Mouse (Mus musculus) embryonic facial prominence, embryonic 10.5 days (tissue): ENCODE measurements around the gene Kbtbd7. TPM values are rescaled to one million over a fixed set of nuclear protein-coding genes. Genes with fewer than 3 reads are reported as not detected.

Experiments used
- DNase-seq: peaks from one replicate; pipeline ENCODE4 v3.0.0-alpha.2; 2017; ENCODE audit warnings: low spot score
- H3K27ac ChIP-seq: fragments of 300-500 bp; sonication (generic); replicated peaks from 2 replicates; pipeline ENCODE4 v1.5.1; 2016; ENCODE audit warnings: mild to moderate bottlenecking
- H3K27me3 ChIP-seq: fragments of 300-500 bp; sonication (generic); replicated peaks from 2 replicates; pipeline ENCODE4 v1.6.1; 2016; ENCODE audit warnings: low read depth, mild to moderate bottlenecking; ENCODE audit not compliant: poor library complexity, severe bottlenecking
- H3K36me3 ChIP-seq: fragments of 300-500 bp; sonication (generic); replicated peaks from 2 replicates; pipeline ENCODE4 v1.6.1; 2016; ENCODE audit warnings: mild to moderate bottlenecking, moderate library complexity
- H3K4me1 ChIP-seq: fragments of 300-500 bp; sonication (generic); 2 replicates; pipeline ENCODE4 v1.6.1; 2016
- H3K4me3 ChIP-seq: fragments of 300-500 bp; sonication (generic); 2 replicates; pipeline ENCODE4 v1.5.1; 2016; ENCODE audit warnings: mild to moderate bottlenecking, moderate library complexity
- H3K9me3 ChIP-seq: fragments of 300-500 bp; sonication (generic); 2 replicates; pipeline ENCODE4 v1.6.1; 2016; ENCODE audit warnings: mild to moderate bottlenecking
- WGBS: fragments of 180-500 bp; shearing (Covaris S2); methylation state at CpG from one replicate; pipeline ENCODE4 v1.1.7; 2016; 5-methylcytosine and 5-hydroxymethylcytosine counted together
- polyA plus RNA-seq: library from polyadenylated mRNA; unstranded; fragments of >200 nt; fragmentation: Nextera tagmentation; extraction: Ambion mirVana; gene quantifications from 2 replicates; pipeline ENCODE4 v1.2.1, GENCODE M21; 2016

Kbtbd7 gene
- polyA plus RNA-seq, 1 experiment from 2014 or later: 12.1 TPM

DNA sequence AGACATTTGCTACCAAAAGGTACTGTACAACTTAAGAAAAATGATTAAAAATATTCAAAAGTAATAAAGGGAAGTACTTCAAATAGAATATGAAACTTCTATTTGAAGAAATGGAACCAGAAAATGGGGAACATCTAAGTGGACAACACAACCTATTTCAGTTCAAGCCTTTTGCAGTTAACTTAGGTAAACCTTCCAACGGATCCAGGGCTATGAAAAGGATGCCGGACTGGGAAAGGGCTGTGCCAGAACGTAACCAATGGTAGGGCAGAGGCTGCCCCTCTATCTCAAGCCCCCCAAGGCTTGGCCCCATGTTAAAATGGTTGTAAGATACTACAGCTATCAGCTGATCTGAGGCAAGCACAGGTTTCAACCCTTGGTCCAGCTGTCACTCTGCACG lies 34.7 kb downstream of the Kbtbd7 start:
- H3K27ac ChIP-seq: no peak overlapping the region
- no peaks in the 10 kb centered on the region for H3K9me3 ChIP-seq
- WGBS: 91% methylated on average over 4 of the region's 4 CpGs
- peaks cover 59% of the 10 kb centered on the region for H3K36me3 ChIP-seq
- H3K4me3 ChIP-seq: no peak overlapping the region
- DNase-seq: no peak
- H3K27me3 ChIP-seq: no peaks in the 10 kb centered on the region
- H3K4me1 ChIP-seq: no peaks in the 10 kb centered on the region

DNA sequence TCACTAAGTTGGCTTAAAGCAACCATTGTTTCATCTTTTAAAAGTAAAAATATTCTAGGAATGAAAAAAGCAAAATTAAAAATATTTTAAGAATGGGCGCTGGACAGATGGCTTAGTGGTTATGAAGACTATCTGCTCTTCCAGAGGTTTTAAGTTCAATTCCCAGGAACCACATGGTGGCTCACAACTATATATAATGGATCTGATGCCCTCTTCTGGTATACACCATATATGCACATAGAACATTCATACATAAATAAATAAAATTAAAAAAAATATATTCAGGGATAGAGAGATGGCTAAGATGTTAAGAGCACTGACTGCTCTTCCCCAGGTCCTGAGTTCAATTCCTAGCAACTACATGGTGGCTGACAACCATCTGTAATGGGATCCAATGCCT lies 39.3 kb downstream of the Kbtbd7 start:
- no peaks in the 10 kb centered on the region for H3K4me1 ChIP-seq
- DNase-seq: no peak
- no peak overlapping the region for H3K27ac ChIP-seq
- H3K4me3 ChIP-seq: no peak overlapping the region
- H3K36me3 ChIP-seq: peaks cover 94% of the 10 kb centered on the region
- WGBS: 91% methylated on average over 1 of the region's 1 CpGs
- no peaks in the 10 kb centered on the region for H3K27me3 ChIP-seq
- H3K9me3 ChIP-seq: no peaks in the 10 kb centered on the region

DNA sequence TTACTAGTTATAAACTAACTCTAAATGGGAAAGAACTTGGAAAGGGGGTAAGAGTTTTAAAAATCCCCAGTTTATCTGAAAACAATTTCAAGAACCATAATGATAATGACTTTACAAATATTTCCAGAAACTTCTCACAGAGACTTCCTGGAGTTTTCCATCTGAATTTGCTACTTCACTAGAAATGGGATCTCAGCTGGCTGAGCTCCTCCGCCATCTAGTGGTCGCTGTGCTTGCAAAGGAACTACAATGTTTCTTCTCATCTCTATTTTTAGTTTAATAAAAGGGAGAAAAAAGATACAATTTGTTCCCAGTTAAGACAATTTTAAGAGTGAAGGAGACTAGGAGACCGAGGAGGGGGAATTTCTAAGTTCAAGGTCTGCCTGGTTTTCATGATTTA lies 41.3 kb downstream of the Kbtbd7 start:
- Histone ChIP-seq H3K4me3 (no peak overlapping the region), H3K27ac (no peak overlapping the region), H3K27me3 (no peaks in the 10 kb centered on the region), H3K9me3 (no peaks in the 10 kb centered on the region), H3K4me1 (no peaks in the 10 kb centered on the region), H3K36me3 (peaks cover 94% of the 10 kb centered on the region)
- WGBS: 30% methylated on average over 3 of the region's 3 CpGs
- peak; percentile 56 for DNase-seq

GRCm38 (mm10) chr14:79473384-79473783 lies 47.1 kb downstream of the Kbtbd7 start:
- H3K4me1 ChIP-seq: no peaks in the 10 kb centered on the region
- peaks cover 98% of the 10 kb centered on the region for H3K36me3 ChIP-seq
- DNase-seq: no peak
- H3K4me3 ChIP-seq: no peak overlapping the region
- H3K27me3 ChIP-seq: no peaks in the 10 kb centered on the region
- H3K27ac ChIP-seq: no peak overlapping the region
- no peaks in the 10 kb centered on the region for H3K9me3 ChIP-seq
- WGBS: 92% methylated on average over 2 of the region's 2 CpGs

Other genes starting within 250 kb of the Kbtbd7 start
- not detected in 2 replicates for gene Zfp957, start 179.1 kb upstream of the Kbtbd7 start, polyA plus RNA-seq
- gene Rgcc, start 124.9 kb upstream of the Kbtbd7 start, polyA plus RNA-seq: 30.3 and 48.2 TPM in 2 replicates
- 46.8 and 50.6 TPM in 2 replicates for gene Naa16, start 35.7 kb upstream of the Kbtbd7 start, polyA plus RNA-seq
- gene Mtrf1, start 28.7 kb upstream of the Kbtbd7 start, polyA plus RNA-seq: 8.2 and 9.6 TPM in 2 replicates
- 5.1 and 6.1 TPM in 2 replicates for gene Kbtbd6, start 25.3 kb downstream of the Kbtbd7 start, polyA plus RNA-seq
- 5.4 and 5.9 TPM in 2 replicates for gene Elf1, start 54.7 kb downstream of the Kbtbd7 start, polyA plus RNA-seq
- gene Wbp4, start 55.0 kb downstream of the Kbtbd7 start, polyA plus RNA-seq: 48.1 and 54.8 TPM in 2 replicates
- gene Sugt1, start 161.2 kb downstream of the Kbtbd7 start, polyA plus RNA-seq: 151 and 155 TPM in 2 replicates
- gene Cnmd, start 235.7 kb downstream of the Kbtbd7 start, polyA plus RNA-seq: 2.4 and 5.5 TPM in 2 replicates